Mouse (Mus musculus) heart, embryonic 11.5 days (tissue): ENCODE data around the gene Ndufa10. TPM values are rescaled to one million over a fixed set of nuclear protein-coding genes. Genes with fewer than 3 reads are reported as not detected.
"Not testable (repeated sequence)": the region's sequence is repeated elsewhere in the genome, so short reads cannot be mapped to it uniquely, and the experiment has no call there.

Source experiments
- ATAC-seq: fragments of 200-750 bp; cut with Nextera tagmentation; replicated peaks from 2 replicates; pipeline ENCODE4 v1.8.0; 2017; ENCODE audit warnings: moderate library complexity; ENCODE audit not compliant: insufficient number of reproducible peaks, low FRiP score, low TSS enrichment
- H3K27ac ChIP-seq: fragments of 300-500 bp; sonication (generic); 2 replicates; pipeline ENCODE4 v1.5.1; 2014; ENCODE audit warnings: mild to moderate bottlenecking, low read depth, low read length
- H3K27me3 ChIP-seq: fragments of 300-500 bp; sonication (generic); 2 replicates; pipeline ENCODE4 v1.6.1; 2014; ENCODE audit warnings: mild to moderate bottlenecking, low read length, mixed read lengths; ENCODE audit not compliant: control insufficient read depth, insufficient read depth
- H3K36me3 ChIP-seq: fragments of 300-500 bp; sonication (generic); 2 replicates; pipeline ENCODE4 v1.6.1; 2014; ENCODE audit warnings: mild to moderate bottlenecking, low read length, moderate library complexity, mixed read lengths; ENCODE audit not compliant: control insufficient read depth, insufficient read depth
- H3K4me1 ChIP-seq: fragments of 300-500 bp; sonication (generic); 2 replicates; pipeline ENCODE4 v1.6.1; 2014; ENCODE audit warnings: low read length; ENCODE audit not compliant: control insufficient read depth, insufficient read depth
- H3K4me2 ChIP-seq: fragments of 300-500 bp; sonication (generic); 2 replicates; pipeline ENCODE4 v1.6.1; 2014; ENCODE audit warnings: mild to moderate bottlenecking, moderate library complexity
- H3K4me3 ChIP-seq: fragments of 300-500 bp; sonication (generic); 2 replicates; pipeline ENCODE4 v1.5.1; 2014; ENCODE audit warnings: low read depth, low read length
- H3K9ac ChIP-seq: fragments of 300-500 bp; sonication (generic); 2 replicates; pipeline ENCODE4 v1.6.1; 2014; ENCODE audit warnings: mild to moderate bottlenecking, low read depth, low read length, moderate library complexity
- H3K9me3 ChIP-seq: fragments of 300-500 bp; sonication (generic); replicated peaks from 2 replicates; pipeline ENCODE4 v1.6.1; 2016; ENCODE audit warnings: low read length; ENCODE audit not compliant: control insufficient read depth
- WGBS: fragments of 180-500 bp; shearing (Covaris S2); extraction: QIAGEN DNeasy Blood & Tissue Kit; methylation state at CpG from one replicate; pipeline ENCODE4 v1.1.7; 2014; ENCODE audit not compliant: insufficient replicate concordance; 5-methylcytosine and 5-hydroxymethylcytosine counted together
- polyA plus RNA-seq: library from polyadenylated mRNA; unstranded; fragments of >200 nt; fragmentation: Nextera tagmentation; extraction: Ambion mirVana; gene quantifications from 2 replicates; pipeline ENCODE4 v1.2.1, GENCODE M21; 2014

Gene Ndufa10
- polyA plus RNA-seq: 462 and 465 TPM in 2 replicates

GRCm38 (mm10) chr1:92473165-92474041 lies at the start of gene Ndufa10:
TSS of gene Ndufa10 (minus strand) at chr1:92473860.
- Histone ChIP-seq H3K36me3 (peaks cover 7% of the 10 kb centered on the region; the same call in 1 of the 2 replicates), H3K4me1 (peaks cover 5% of the 10 kb centered on the region), H3K27me3 (no peaks in the 10 kb centered on the region), H3K4me2 (peak within 1 kb of the TSS; percentile 95), H3K9ac (peak within 1 kb of the TSS; percentile 98), H3K4me3 (peak within 1 kb of the TSS; percentile 98), H3K27ac (peak within 1 kb of the TSS; percentile 71), H3K9me3 (no peaks in the 10 kb centered on the region)
- WGBS: under 1% methylated on average over 54 of the region's 67 CpGs
- peak; percentile 88 for ATAC-seq

GRCm38 (mm10) chr1:92521376-92521775 lies 47.7 kb upstream of the Ndufa10 start:
- no peaks in the 10 kb centered on the region for H3K4me1 ChIP-seq

GRCm38 (mm10) chr1:92519046-92519445 lies 45.4 kb upstream of the Ndufa10 start:
- no peak overlapping the region for H3K4me2 ChIP-seq
- no peaks in the 10 kb centered on the region for H3K36me3 ChIP-seq
- H3K4me3 ChIP-seq: no peak overlapping the region
- WGBS: 79% methylated on average over 6 of the region's 6 CpGs
- H3K27me3 ChIP-seq: no peaks in the 10 kb centered on the region; the same call in none of the 2 replicates
- H3K9ac ChIP-seq: no peak overlapping the region
- H3K9me3 ChIP-seq: no peaks in the 10 kb centered on the region
- H3K4me1 ChIP-seq: no peaks in the 10 kb centered on the region
- no peak for ATAC-seq
- H3K27ac ChIP-seq: no peak overlapping the region

More at GRCm38 (mm10) chr1:92521376-92521775, 47.7 kb upstream of the Ndufa10 start:
- Histone ChIP-seq H3K27me3 (no peaks in the 10 kb centered on the region; the same call in none of the 2 replicates), H3K36me3 (no peaks in the 10 kb centered on the region), H3K9ac (no peak overlapping the region), H3K27ac (no peak overlapping the region), H3K9me3 (no peaks in the 10 kb centered on the region), H3K4me3 (no peak overlapping the region), H3K4me2 (no peak overlapping the region)
- WGBS: 23% methylated on average over 10 of the region's 10 CpGs
- no peak for ATAC-seq

GRCm38 (mm10) chr1:92518561-92518960 lies 44.9 kb upstream of the Ndufa10 start, which contains the start of gene Olfr1414:
TSS of gene Olfr1414 (minus strand) at chr1:92518661.
- WGBS: 78% methylated on average over 3 of the region's 3 CpGs

GRCm38 (mm10) chr1:92515390-92515789 lies 41.7 kb upstream of the Ndufa10 start:
- Histone ChIP-seq H3K4me2 (no peak overlapping the region), H3K4me1 (no peaks in the 10 kb centered on the region)
- 68% methylated on average over 11 of the region's 11 CpGs for WGBS

More at GRCm38 (mm10) chr1:92518561-92518960, 44.9 kb upstream of the Ndufa10 start, which contains the start of gene Olfr1414:
- Histone ChIP-seq H3K4me1 (no peaks in the 10 kb centered on the region), H3K4me2 (no peak within 1 kb of the TSS), H3K4me3 (no peak within 1 kb of the TSS), H3K9ac (no peak within 1 kb of the TSS), H3K27me3 (no peaks in the 10 kb centered on the region; the same call in none of the 2 replicates), H3K27ac (no peak within 1 kb of the TSS), H3K36me3 (no peaks in the 10 kb centered on the region), H3K9me3 (no peaks in the 10 kb centered on the region)
- ATAC-seq: no peak

GRCm38 (mm10) chr1:92511646-92512045 lies 38.0 kb upstream of the Ndufa10 start:
- not testable (repeated sequence) for H3K36me3 ChIP-seq, H3K9ac ChIP-seq, H3K27me3 ChIP-seq, H3K4me2 ChIP-seq, ATAC-seq, H3K27ac ChIP-seq, H3K9me3 ChIP-seq, H3K4me1 ChIP-seq, H3K4me3 ChIP-seq
- 74% methylated on average over 5 of the region's 5 CpGs for WGBS

More at GRCm38 (mm10) chr1:92515390-92515789, 41.7 kb upstream of the Ndufa10 start:
- H3K9me3 ChIP-seq: no peaks in the 10 kb centered on the region
- H3K9ac ChIP-seq: no peak overlapping the region
- H3K27me3 ChIP-seq: no peaks in the 10 kb centered on the region; the same call in 1 of the 2 replicates
- no peak overlapping the region for H3K4me3 ChIP-seq
- no peak overlapping the region for H3K27ac ChIP-seq
- H3K36me3 ChIP-seq: no peaks in the 10 kb centered on the region
- ATAC-seq: no peak

- ATAC-seq: no peak
- Histone ChIP-seq H3K27ac (no peak within 1 kb of the TSS), H3K36me3 (no peaks in the 10 kb centered on the region), H3K4me1 (no peaks in the 10 kb centered on the region), H3K9ac (no peak within 1 kb of the TSS), H3K4me3 (no peak within 1 kb of the TSS), H3K27me3 (no peaks in the 10 kb centered on the region), H3K9me3 (no peaks in the 10 kb centered on the region), H3K4me2 (no peak within 1 kb of the TSS)
- WGBS: 75% methylated on average over 2 of the region's 2 CpGs
Measured at GRCm38 (mm10) chr1:92496001-92496400, 22.3 kb upstream of the Ndufa10 start, which contains the start of gene Olfr1415. TSS of gene Olfr1415 (minus strand) at chr1:92496101.

- H3K27ac ChIP-seq: no peak within 1 kb of the TSS
- no peaks in the 10 kb centered on the region for H3K9me3 ChIP-seq
- no peak within 1 kb of the TSS for H3K4me3 ChIP-seq
- H3K9ac ChIP-seq: no peak within 1 kb of the TSS
- no peak within 1 kb of the TSS for H3K4me2 ChIP-seq
- H3K4me1 ChIP-seq: no peaks in the 10 kb centered on the region
- no peak for ATAC-seq
- no peaks in the 10 kb centered on the region for H3K27me3 ChIP-seq
- H3K36me3 ChIP-seq: no peaks in the 10 kb centered on the region
Measured at GRCm38 (mm10) chr1:92485013-92485412, 11.4 kb upstream of the Ndufa10 start, which contains the start of gene Olfr1416. TSS of gene Olfr1416 (minus strand) at chr1:92485113.
